Mouse (Mus musculus) right cerebral cortex, adult 18-20 months (tissue): ENCODE data around the gene Traf7.

Source experiments
- DNase-seq: peaks from one replicate; pipeline ENCODE4 v3.0.0; 2022; ENCODE audit warnings: mixed read lengths

Gene Traf7

DNA sequence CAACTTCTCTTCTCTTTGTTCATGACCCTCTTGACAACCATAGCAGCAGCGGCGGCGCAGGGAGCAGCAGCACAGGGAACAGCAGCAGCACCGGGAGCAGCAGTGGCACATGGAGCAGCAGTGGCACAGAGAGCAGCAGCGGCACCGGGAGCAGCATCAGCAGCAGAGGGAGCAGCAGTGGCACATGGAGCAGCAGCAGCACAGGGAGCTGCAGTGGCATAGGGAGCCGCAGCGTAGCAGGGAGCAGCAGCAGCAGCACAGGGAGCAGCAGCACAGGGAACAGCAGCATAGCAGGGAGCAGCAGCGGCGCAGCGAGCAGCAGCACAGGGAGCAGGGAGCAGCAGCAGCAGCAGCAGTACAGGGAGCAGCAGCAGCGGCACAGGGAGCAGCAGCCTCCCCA, 16.9 kb upstream of the Traf7 start:
- peak; percentile 48 for DNase-seq

DNA sequence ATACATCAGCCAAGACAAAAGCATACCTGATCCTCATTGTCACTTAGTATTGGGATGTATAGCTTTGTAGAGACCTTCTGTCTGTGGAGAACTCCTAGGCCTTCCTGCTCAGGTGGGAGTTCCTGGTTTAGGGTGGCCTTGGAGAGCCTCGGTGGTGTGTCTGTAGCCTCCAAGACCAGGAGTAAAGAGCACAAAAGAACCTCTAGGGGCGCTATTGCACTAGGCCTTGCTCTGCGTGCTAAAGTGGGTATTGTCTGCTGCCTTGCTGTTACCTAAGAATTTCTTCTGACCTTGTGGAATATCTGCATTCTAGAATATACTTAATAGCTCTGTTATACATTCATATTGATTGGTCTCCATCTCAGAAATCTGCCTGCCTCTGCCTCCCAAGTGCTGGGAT, 12.6 kb upstream of the Traf7 start:
- DNase-seq: no peak

DNA sequence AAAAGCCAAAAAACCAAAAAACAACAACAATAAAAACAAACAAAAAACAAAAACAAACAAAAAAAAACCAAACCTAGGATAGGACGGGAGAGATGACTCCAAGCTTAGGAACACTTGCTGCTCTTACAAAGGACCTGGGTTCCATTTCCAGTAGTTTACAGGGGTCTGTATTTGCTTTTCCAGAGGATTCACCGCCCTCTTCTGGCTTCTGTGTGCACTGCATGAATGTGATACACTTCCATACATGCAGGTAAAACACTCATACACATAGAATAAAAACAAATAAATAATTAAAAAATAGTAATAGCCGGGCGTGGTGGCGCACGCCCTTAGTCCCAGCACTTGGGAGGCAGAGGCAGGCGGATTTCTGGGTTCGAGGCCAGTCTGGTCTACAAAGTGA, 11.2 kb upstream of the Traf7 start:
- DNase-seq: no peak

DNA sequence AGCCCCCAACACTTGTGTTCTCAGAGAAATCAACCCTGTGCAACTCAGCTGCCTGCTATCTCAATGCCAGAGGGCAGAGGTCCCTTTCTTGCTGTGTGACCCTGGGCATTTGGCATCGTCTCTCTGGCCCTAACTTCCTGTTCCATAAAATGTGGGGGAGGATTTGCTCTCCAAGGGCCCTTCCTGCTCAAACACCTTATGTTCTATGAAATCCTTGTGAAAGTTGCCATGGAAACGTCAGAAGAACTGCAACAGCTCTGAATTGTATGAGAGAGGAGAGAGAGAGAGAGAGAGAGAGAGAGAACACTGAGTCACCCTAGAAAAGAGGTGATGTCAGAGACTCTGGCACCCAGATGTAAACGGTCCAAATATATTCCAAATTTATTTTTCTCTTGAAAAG, 9.8 kb upstream of the Traf7 start:
- DNase-seq: no peak

GRCm38 (mm10) chr17:24535300-24535699, 7.6 kb upstream of the Traf7 start:
- DNase-seq: peak; percentile 70

DNA sequence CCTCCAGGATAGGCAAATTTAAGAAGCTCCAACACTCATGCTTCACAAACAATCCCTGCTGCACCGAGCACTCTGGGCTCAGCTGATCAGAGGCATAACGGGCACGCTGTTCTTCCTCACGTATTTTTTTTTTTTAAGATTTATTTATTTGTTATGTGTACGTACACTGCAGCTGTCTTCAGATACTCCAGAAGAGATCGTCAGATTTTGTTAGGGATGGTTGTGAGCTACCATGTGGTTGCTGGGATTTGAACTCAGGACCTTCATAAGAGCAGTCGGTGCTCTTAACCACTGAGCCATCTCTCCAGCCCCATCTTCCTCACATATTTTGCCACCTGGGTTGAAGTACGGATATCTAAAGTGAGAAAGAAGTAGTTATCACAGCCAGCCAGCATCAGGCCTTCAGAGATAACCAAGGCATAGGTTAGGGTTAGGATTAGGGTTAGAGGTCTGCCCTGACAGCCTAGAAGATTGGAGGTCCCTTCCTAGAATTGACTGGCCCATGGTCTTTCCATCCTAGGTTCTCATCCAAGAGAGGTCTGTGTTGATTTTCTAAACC, 6.5 kb upstream of the Traf7 start, which contains the start of gene Rab26:
Gene Rab26 (minus strand): TSS at position 51 of the 559 bp plus-strand sequence.
- DNase-seq: no peak

DNA sequence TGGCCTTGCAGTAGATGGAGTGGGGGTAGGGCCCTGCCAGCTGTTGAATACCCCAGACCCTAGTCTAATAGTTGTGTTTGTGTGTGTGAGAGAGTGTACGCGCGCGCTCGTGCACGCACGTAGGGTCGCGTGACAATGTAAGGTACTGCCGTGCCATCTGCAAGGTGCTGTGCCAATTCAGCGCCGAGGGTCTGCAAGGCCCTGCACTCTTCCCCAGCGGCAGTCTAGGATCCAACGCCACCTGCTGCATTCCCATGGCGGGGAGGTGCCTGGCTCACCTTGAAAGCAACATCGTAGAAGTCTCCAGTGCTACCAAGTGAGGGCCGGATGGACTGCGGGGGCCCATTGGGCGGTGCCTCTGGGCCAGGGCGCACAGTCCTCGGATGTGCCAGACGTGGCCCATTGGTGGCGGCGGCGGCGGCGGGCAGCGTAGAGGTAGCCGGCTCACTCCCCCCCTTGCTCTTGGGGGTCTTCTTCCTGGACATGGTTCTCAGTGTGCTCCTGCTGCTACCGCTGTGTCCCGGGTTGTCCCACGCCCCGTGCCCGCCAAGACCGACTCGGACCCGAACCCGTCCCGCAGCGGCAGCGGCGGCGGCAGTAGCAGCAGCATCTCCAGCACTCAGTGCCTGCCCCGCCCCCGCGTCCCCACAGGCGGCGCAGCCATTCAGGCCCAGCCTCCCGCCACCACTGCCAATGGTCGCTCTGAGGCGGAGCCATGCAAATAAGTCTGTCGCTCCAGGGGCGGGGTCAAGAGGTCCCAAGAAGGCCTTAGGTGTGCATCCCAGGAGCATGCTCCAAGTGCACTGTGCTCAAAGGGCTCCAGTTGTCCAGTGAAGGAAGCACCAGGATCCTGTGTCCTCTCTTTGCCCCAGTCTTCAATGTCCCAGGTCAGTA, 5.6 kb upstream of the Traf7 start:
- DNase-seq: peak; percentile 93

- no peak for DNase-seq
These were observed 4.3 kb upstream of the Traf7 start for GRCm38 (mm10) chr17:24532045-24532444.

DNA sequence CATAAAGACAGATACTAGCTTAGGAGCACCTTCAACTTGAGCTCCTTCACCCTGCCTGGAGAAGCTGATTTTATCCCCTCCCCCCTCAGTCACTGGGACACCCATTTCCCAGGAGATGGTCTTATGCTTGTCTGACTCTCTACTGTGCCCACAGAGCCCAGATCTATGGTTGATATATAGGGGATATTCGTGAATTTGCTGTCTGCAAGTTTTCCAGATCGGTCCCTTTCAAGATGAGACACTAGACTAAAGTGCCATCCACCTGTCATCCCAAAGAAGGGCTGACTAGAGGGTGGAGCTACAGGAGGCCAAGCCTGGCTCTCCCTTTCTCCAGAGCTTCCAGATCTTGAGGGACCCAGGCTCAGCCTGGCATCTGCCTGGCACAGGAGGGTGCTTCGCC, 3.3 kb upstream of the Traf7 start:
- no peak for DNase-seq

- no peak for DNase-seq
These were observed 2.8 kb upstream of the Traf7 start for GRCm38 (mm10) chr17:24530361-24531050.

DNA sequence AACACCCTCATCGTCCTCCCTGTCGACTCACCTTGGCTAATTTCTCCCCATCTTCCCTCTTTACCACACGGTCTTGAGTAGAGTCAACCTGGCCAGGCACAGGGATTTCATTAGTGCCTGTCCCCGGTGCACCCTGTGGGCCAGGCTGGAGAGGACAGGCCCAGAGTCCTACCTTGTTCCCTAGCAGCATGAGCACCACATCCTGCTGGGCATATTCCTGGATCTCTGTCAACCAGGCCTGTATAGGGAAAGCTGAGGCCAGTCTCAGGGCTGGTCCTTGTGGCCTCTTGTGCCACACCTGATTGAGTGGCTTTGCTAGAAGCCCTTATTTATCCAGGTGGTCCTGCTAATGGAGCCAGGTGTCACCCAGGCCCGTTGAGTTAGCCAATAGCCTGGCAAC, 2.1 kb upstream of the Traf7 start:
- DNase-seq: no peak

GRCm38 (mm10) chr17:24529007-24529451, 1.3 kb upstream of the Traf7 start:
- no peak for DNase-seq

DNA sequence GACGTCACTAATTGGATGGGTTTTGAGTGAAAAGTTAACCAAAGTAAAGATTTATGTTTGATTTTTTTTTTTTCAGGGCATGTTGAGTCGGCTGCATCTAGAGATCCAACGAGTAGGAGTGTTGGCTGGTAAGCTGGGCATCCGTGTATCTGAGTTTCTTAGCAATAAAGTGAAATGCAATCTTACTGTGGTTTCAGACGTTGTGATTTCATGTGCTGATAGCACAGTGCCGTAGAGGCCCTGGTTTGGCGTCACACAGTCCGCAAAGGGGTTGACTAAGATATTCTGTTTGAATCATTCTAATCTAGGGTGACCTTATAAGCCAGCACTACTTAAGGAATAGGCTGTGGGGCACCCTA, 801 bp upstream of the Traf7 start:
- no peak for DNase-seq

- DNase-seq: no peak
These were observed 423 bp downstream of the Traf7 start for GRCm38 (mm10) chr17:24527315-24527714.

DNA sequence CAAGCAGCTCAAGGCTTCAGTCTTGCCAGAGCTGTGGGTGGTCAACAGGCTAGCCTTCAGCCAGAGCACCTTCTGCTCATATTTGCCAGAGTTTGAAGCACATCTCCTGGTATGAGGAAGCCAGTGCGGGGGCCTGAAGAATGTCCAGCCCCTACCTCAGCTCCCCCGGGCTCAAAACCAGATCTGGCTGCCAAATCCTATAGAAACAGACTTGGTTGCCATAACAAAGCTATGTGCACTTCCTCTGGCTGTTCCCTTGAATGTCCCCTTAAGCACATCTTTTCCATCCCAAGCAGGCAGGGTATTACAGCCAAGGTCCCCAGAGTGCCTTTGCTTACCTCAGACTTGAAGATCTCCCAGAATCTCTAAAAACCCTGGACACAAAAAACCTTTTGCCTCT, 3.0 kb downstream of the Traf7 start:
- no peak for DNase-seq

- DNase-seq: no peak
These were observed 7.3 kb downstream of the Traf7 start for GRCm38 (mm10) chr17:24520450-24520849.

GRCm38 (mm10) chr17:24514270-24515257, 13.2 kb downstream of the Traf7 start:
- no peak for DNase-seq

GRCm38 (mm10) chr17:24513609-24514008, 14.1 kb downstream of the Traf7 start:
- DNase-seq: peak; percentile 77

- no peak for DNase-seq
These were observed 19.8 kb downstream of the Traf7 start for GRCm38 (mm10) chr17:24507806-24508460.

DNA sequence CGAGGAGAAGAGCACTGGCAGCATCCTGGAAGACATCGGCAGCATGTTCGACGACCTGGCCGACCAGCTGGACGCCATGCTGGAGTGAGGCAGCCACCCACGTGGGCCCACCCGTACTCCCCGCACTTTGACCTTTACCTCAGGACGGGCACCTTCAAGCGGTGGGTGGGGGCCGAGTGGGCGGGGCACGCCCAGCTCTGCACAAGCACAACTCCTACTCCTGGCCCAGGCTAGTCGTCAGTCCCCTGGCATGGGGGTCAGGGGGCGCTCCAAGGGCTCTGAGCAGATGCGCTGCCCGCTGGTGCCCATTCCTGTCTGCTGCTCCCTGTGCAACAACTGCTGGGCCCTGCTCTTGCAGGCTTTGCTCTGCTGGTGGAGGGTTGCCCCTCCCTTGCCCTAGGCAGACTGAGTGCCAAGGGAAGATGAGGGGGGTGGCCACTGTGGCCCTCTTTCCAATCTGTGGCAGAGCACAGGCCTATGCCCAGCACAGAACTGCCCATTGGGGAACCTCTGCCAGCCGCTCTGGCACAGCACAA, 20.5 kb downstream of the Traf7 start:
- no peak for DNase-seq

DNA sequence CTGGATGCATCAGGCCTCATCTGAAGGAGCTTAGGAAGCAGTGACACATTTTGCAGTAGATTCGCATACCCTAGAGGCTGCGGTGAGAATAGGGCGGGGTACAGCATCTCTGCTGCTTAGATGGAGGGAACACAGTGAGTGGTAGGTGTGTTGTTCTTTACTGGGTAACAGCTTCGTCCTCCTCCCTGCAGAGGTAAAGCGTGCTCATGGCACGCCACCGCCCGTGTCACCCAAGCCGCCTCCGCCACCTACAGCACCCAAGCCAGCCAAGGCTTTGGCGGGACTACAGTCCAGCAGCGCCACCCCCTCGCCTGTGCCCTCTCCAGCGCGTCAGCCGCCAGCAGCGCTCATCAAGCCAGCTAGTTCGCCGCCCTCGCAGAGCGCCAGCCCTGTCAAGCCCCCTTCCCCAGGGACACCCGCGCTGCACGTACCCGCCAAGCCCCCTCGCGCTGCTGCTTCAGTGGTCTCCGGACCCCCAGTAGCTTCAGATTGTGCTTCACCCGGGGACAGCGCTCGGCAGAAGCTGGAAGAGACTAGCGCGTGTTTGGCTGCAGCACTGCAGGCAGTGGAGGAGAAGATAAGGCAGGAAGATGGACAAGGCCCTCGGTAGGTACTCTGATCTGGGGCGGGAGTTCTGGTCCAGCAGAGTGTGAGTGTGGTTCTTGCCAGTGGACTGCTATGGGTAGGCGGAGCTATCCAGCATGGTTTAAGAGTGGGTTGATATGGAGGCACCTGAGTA, 21.2 kb downstream of the Traf7 start:
- peak; percentile 78 for DNase-seq
